Mouse (Mus musculus) testis, adult 2 months (tissue): ENCODE data around the gene Nup133.

Experiments
- CTCF ChIP-seq: fragments of 200-500 bp; IDR thresholded peaks from 2 replicates; pipeline ENCODE4 v1.5.1; 2012; ENCODE audit warnings: low read depth, mild to moderate bottlenecking, inconsistent platforms, low read length, moderate library complexity; ENCODE audit not compliant: control insufficient read depth, insufficient read depth, insufficient replicate concordance
- POLR2A ChIP-seq: fragments of 200-500 bp; IDR thresholded peaks from 2 replicates; pipeline ENCODE4 v1.6.1; 2012; ENCODE audit warnings: low read depth, mild to moderate bottlenecking, inconsistent platforms, low read length, moderate library complexity; ENCODE audit not compliant: control insufficient read depth

GRCm38 (mm10) chr8:123895680-123896365 is 53.2 kb downstream of the Nup133 start:
- TF ChIP-seq CTCF (no peak), POLR2A (no peak)
